Mouse (Mus musculus) lung, postnatal 14 days (tissue): Measurements from ENCODE around the gene Clhc1.
A peak's percentile ranks its signal among the peaks of the same experiment; 100 is the strongest.
"Not testable (repeated sequence)": the region's sequence is repeated elsewhere in the genome, so short reads cannot be mapped to it uniquely, and the experiment has no call there.

Source experiments
- DNase-seq: peaks from one replicate; pipeline ENCODE4 v3.0.0; 2021

The Clhc1 gene

DNA sequence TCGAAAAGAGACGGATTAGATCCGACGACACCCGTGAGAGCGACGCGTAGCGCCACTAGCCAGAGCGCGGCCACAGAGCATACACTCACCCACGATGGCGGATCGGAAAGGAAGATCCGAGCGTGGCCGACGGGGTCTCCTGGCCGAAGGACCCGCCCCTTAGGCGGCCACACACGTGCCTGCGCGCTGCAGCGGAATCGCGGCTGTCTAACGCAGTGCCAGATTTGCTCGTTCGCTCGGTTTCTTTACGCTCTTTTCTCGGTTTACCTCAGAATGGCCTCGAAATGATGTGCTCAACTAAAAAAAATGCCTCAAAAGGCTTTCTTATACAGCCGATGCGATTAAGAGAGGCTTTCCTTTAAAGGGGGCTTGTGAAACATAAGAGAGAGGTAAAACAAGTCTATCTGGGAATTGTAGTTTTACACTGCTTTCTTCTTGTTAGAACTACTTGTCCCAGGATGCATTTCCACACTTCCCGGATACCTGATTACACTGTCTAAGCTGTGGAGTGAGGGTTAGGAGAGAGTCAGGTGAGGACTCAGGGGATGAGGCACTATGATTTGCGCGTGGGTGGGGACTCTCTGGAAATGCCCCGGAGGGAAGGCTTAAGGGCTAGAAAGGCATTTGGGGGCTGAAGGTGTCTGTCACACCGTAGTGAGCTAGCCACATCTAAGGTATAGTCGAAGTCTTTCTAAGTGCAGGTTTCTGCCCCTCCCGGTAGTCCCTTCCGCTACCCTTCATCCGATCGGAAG, at the start of gene Clhc1, which contains the start of gene Rps27a:
Gene Clhc1 (plus strand): TSS at position 199 of the 752 bp plus-strand sequence.
Gene Rps27a (minus strand): TSS at position 358 of the 752 bp plus-strand sequence.
- peak; percentile 97 for DNase-seq

GRCm38 (mm10) chr11:29503948-29504893, 43.5 kb upstream of the Clhc1 start:
- DNase-seq = no peak

GRCm38 (mm10) chr11:29504899-29505625, 42.7 kb upstream of the Clhc1 start:
- no peak for DNase-seq

DNA sequence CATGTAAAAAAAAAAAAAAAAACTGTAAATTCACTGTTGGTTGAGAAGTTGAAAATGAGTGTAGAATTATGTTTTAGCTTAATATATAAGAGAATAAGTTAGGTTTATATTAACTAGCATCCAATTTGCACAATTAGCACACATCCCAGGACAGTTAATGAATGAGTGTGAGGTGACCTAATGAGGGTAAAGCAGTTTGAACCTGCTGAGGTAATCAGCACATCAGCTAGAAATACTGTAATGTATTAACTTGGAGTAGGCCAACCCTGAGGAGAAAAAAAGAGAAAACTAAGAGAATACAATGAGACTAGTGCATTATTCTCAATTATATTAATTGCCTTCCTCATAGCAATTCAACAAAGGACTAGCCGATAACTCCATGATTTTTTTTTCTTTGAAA, 38.3 kb upstream of the Clhc1 start:
- no peak for DNase-seq

GRCm38 (mm10) chr11:29512818-29513535, 34.8 kb upstream of the Clhc1 start:
- no peak for DNase-seq

GRCm38 (mm10) chr11:29514325-29514681, 33.4 kb upstream of the Clhc1 start:
- DNase-seq = no peak

DNA sequence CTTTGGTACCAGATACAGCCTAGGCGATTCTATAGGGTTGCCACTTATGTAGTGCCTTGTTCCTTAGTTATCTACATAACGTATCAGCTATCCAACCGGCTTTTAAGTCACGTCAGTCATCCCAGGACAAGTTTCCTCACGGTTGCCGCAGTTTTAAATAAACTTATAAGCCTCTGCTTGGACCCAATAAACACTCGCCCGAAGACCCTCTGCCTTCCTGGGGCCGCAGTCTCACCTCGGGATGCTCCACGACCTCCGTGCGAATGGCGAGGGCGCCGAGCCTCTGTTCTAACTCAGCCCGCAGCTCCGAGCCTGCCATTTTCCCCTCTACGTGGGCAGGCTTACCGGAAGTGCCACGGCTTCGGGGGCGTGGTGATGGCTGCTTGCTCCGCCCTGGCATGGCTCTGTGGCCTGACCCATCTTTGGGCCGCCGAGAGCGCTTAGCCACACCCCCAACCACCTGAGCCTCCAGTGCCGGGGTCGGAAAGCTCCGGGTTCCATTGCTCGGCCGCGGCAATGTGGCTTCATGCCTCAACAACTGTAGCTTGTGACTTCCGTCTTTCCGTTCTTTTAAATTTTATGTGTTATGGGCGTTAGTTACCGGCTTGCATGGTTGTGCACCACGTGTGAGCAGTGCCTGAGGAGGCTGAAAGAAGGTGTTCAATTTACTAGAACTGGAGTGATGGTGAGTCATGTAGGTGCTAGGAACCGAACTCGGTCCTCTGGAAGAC, 32.9 kb upstream of the Clhc1 start, which contains the start of gene Prorsd1:
Gene Prorsd1 (minus strand): TSS at position 352 of the 731 bp plus-strand sequence.
- DNase-seq = peak; percentile 92

- DNase-seq = peak; percentile 75
Measured at GRCm38 (mm10) chr11:29525988-29526794, 21.6 kb upstream of the Clhc1 start, which contains the start of gene Mtif2. Mtif2 (plus strand) TSS chr11:29526408.

DNA sequence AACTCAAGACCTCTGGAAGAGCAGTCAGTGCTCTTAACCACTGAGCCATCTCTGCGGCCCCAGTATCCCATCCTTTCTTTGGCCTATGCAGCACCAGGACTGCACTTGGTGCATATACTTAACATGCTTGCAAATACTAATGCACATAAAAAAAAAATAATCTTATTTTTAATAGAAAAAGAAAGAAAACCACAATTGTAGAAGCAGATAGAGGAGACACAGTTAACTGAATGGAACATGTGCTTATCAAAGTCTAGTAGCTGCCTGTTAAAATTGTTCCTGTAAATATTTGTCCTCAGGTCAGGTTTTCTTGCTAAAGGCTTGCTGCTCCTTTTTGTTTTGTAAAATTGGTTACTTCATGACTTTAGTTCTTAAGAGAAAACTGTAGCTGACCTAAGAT, 9.5 kb upstream of the Clhc1 start:
- DNase-seq = no peak

GRCm38 (mm10) chr11:29544225-29544945, 3.4 kb upstream of the Clhc1 start:
- DNase-seq = no peak

DNA sequence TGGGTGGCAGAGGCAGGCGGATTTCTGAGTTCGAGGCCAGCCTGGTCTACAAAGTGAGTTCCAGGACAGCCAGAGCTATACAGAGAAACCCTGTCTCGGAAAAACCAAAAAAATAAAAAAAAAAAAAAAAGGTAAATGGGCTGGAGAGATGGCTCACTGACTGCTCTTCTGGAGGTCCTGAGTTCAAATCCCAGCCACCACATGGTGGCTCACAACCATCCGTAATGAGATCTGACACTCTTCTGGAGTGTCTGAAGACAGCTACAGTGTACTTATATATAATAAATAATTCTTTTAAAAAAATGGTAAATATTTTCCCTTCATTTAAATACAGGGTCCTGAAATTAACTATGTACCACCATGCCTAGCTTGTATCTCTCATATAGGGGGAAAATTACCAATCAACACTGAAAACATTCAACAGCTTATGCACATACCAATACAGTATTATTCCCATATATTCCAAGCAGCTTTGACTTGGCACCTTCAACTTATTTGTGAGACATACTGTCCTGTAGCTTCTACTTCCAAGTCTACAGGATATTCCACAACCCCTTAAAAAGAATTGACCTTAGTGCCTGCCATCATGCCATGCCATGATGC, 2.5 kb upstream of the Clhc1 start:
- DNase-seq = not testable (repeated sequence)

GRCm38 (mm10) chr11:29546297-29546696, 1.5 kb upstream of the Clhc1 start:
- DNase-seq = not testable (repeated sequence)

GRCm38 (mm10) chr11:29546762-29547161, 988 bp upstream of the Clhc1 start:
- no peak for DNase-seq

GRCm38 (mm10) chr11:29547249-29547751, 450 bp upstream of the Clhc1 start:
- DNase-seq = no peak

DNA sequence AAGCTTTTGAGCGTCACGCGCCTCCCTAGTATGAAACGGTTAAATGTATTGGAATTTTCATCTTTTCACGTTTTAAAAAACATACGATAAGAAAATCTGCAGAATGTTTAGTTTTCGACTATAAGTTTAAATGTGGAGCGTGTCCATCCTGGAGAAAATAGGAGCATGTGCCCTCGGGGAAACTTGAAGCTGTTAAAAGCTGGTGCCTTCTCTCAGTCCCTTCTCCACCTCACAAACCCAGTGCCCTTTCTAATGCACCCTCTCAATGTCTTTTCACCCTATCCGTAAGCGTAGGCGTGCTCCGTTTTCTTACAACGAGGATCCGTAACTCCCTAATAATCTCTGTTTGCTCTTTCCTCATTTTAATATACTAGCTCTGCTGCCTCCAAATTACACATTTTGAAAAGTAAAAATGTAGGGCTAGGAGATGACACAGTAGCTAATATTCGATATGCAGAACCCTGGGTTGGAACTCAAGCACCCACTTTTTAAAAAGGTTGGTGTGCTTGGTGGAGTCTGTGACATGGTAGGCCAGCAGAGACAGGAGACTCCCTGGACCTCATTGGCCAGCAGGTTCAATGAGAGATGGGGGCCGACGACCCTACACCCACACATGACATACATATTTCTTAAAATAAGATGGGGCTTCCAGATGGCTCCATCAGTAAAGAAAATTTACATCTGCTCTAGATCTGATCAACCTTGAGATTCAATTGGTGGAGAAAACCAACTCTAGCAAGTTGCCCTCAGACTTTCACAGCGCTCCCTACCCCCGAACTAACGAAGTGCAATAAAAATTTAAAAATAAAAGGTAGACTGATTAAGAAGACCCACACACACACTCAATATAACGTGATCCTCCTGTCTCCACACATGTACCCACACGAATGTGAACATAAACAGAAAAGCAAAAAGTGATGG, 1.0 kb downstream of the Clhc1 start:
- DNase-seq = no peak

- no peak for DNase-seq
Measured at GRCm38 (mm10) chr11:29549425-29549778, 1.7 kb downstream of the Clhc1 start.

DNA sequence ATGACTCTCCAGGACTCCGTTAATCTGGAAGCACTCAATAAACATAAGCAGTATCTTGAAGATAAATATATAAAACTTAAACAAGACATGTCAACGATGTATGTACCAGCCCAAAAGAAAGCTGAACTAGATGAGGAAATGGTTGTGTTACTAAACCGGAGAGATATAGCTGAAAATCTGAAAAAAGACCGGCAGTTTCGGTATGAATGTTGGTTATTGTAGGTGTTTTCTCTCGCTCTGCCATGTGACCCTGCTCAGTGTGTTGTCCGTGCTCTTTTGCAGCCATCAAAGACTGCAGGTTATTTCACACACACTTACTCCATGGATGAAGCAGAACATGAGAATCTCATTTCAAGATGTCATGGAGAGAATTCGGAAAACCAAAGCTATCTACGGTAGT, 12.7 kb downstream of the Clhc1 start:
- DNase-seq = no peak

GRCm38 (mm10) chr11:29560990-29561389, 13.2 kb downstream of the Clhc1 start:
- DNase-seq = no peak
